Mouse (Mus musculus): ENCODE results near the gene Pars2.

Gene Pars2

GRCm38 (mm10) chr4:106634086-106634479 lies 16.8 kb upstream of the Pars2 start:
- no peak for DNase-seq (ENCODE audit: low spot score)

GRCm38 (mm10) chr4:106643483-106644217 lies 7.2 kb upstream of the Pars2 start:
- no peak for DNase-seq (ENCODE audit: low spot score)

GRCm38 (mm10) chr4:106644218-106644610 lies 6.7 kb upstream of the Pars2 start:
- no peak for DNase-seq (ENCODE audit: low spot score)

- no peak for DNase-seq (ENCODE audit: low spot score)
Measured at GRCm38 (mm10) chr4:106645797-106646196, 5.1 kb upstream of the Pars2 start.

GRCm38 (mm10) chr4:106647137-106647536 lies 3.7 kb upstream of the Pars2 start:
- no peak for DNase-seq (ENCODE audit: low spot score)

DNA sequence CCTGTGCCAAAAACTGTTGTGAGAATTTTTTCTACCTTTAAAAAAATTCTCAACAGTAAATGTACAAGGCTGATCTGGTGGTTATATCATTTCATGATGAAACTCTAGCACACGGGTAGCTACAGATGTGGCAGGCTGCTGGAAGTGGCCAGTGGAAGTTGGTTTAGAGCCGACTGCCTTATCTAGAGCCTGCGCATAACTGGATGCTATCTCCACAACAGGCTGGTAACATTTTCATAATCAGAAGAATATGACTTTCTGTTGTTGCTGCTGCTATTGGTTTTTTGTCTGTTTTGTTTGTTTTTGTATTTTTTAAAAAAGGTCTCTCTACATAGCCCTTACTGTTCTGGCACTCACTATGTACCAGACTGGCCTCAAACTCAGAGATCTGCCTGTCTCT lies 1.7 kb downstream of the Pars2 start:
- no peak for DNase-seq (ENCODE audit: low spot score)

GRCm38 (mm10) chr4:106653051-106653450 lies 2.2 kb downstream of the Pars2 start:
- no peak for DNase-seq (ENCODE audit: low spot score)

DNA sequence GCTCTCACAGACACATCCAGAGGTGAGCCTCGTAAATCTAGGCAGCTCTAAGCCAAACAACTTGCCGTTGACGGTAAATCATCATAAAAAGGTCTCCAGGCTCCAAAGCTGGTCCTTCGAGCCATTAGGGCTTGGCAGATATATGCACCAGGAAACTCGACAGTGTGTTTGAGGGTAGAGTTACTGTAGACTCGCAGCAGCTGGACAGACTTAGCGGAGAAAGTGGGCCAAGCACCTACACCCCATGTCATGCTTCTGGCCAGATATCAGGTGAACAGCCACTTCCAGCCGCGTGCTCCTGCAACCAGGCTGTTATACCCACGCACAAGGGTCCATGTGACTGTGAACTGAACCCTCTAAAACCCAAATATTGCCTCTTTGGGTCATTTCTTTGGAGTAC lies 4.8 kb downstream of the Pars2 start:
- no peak for DNase-seq (ENCODE audit: low spot score)

- no peak for DNase-seq (ENCODE audit: low spot score)
Measured at GRCm38 (mm10) chr4:106663956-106664470, 13.1 kb downstream of the Pars2 start.

DNA sequence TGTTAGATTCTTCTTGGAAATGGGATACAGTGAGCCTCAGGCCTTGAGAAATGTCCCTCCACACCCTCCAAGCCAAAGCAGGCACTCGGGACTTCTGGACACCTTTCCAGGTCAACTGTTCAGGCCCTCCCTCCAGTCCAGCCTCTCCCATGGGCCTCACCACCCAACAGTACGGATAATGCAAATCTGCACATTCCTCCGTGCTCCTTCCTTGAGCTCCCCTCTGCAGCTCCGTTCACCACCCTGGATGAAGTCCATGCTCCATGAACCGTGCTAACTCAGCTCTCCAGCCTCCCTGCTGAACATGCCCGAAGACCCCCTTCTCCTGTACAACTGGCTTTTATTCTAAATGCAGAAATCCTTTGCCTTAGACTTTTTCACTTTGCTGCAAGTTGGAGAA lies 13.8 kb downstream of the Pars2 start:
- no peak for DNase-seq (ENCODE audit: low spot score)

DNA sequence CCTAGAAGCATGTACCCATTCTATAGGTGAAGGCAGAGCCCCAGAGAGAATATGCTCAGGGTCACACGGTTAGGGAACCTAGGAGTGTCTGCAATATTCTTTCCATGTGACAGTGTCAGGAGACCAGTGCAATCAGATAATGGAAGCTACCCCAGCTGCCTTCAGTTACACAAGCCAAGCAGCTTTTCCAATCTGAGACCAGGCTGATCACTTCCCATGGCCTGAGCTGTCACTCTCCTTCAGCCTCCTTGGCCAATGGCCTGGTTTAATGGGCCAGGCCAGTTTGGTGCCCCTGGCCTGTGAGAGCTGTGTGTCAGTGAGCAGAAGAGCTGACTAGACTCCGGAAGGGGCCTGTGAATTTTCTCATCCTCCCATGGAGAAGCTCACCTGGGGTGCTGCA lies 14.4 kb downstream of the Pars2 start:
- no peak for DNase-seq (ENCODE audit: low spot score)

GRCm38 (mm10) chr4:106665673-106666072 lies 14.8 kb downstream of the Pars2 start:
- no peak for DNase-seq (ENCODE audit: low spot score)

- no peak for DNase-seq (ENCODE audit: low spot score)
Measured at GRCm38 (mm10) chr4:106666546-106666945, 15.7 kb downstream of the Pars2 start.

- DNase-seq (ENCODE audit: low spot score): no peak
Measured at GRCm38 (mm10) chr4:106676749-106677148, 25.9 kb downstream of the Pars2 start.

GRCm38 (mm10) chr4:106678442-106679118 lies 27.7 kb downstream of the Pars2 start, which contains the start of gene Ttc4:
Ttc4 (minus strand) TSS chr4:106678944.
- DNase-seq (ENCODE audit: low spot score): peak; percentile 95

DNA sequence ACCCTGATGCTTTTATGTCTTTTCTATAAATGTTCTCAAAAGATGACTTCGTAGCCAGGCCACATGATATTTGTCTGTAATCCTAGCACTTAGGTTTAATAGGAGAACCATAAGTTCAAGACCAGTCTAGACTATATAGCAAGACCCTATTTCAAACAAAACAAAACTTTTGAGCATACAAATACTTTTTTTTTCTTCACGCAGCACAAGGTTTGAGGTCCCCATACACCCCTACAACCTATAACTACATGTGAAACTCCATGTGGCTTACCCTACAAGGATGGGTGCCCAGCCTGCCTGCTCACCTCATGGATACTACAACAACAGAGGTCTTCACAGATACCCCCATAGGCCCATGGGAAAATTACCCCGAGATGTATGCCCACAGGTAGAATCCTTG lies 28.3 kb downstream of the Pars2 start:
- DNase-seq (ENCODE audit: low spot score): no peak

DNA sequence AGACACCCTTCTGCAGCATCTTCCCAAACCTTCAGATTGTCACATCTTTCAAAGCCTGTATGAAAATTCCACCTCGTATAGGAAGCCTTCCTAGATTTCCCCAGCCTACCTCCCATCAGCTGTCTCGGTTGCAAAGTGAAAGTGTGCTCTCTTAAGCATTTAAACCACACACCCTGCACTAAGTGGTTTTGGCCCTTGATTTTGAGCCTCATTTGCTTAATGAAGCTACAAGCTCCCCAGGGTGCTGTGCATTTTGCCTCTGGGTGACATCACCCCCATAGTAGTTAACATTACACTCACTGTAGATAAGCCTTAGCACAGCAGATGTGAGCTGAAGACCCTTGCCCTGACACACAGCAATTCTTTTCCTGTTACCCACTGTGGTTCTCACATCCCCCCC lies 30.1 kb downstream of the Pars2 start:
- no peak for DNase-seq (ENCODE audit: low spot score)

DNA sequence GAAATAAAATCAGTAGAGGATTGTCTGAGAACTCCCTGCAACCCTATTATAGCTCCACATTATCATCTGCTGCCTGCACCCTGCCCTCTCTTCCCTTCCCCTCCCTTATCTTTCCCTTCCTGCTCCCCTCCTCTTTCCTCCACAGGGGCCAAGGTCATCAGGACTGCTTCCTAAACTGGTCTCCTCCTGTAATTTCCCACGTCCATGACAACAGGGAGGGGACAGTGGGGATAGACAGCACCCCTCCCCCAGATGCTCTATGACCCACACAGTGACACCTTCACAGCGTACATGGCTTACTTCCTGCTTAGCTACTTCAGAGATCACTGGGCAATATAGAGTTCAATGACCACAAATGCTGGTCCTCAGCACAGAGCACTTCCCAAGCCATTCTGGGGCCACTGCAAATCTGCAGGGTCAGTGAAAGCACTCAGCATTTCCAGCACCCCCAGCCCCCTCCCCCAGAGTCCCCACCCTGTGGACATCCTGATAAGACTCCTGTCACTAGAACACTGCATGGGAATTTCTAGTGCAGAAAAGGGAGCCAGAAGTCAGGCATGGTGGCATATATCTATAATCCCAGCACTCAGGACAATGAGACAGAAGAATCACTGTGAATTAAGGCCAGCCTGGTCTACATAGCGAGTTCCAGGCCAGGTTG lies 37.9 kb downstream of the Pars2 start:
- DNase-seq (ENCODE audit: low spot score): peak; percentile 8

DNA sequence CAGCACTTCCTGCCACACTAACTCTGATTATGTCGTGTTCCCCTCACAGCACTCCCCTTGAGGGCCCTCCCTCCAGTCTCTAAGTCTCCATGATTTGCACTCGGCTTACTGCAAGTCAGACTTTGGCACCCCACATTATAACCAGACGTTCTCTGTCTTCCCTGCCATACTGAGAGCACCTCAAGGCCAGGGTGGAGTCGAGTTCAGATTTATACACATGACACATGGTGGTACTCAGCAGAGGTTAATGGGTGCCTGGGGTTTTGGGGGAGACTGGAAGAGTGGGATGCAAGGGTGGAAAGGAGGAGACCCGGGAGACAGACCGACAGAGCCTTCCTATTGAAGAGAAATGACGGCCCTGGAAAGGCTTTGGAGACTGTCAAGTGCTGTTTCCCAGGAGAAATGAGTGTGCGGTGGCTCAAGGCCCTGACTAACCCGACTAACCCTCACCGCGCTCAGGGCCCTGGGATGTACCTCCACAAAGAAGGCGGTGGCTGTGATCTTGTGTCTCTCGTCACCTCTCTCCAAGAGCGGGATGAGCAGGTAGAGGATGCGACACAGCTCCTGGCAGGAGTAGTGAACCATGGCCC lies 43.1 kb downstream of the Pars2 start:
- DNase-seq (ENCODE audit: low spot score): no peak

DNA sequence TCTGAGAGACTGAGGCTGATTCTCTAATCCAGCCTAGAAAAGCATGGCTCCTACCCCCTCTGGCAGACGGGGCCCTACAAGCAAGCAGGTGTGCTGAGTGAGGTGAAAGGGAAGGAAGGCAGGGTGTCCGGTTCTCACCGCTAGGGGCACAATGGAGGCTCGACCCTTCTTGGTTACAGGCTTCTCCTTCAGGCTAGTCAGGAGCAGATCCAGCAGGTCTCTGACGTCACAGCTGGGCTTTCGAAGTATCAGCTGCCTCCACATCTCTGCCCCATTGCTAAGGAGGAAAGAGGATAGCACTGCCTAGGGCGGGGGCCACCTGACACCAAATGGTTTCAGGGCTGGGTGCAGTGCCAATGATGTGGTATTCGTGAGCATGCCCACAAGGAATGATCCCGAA lies 49.1 kb downstream of the Pars2 start:
- DNase-seq (ENCODE audit: low spot score): peak; percentile 80

GRCm38 (mm10) chr4:106700798-106701197 lies 49.9 kb downstream of the Pars2 start:
- DNase-seq (ENCODE audit: low spot score): no peak

DNA sequence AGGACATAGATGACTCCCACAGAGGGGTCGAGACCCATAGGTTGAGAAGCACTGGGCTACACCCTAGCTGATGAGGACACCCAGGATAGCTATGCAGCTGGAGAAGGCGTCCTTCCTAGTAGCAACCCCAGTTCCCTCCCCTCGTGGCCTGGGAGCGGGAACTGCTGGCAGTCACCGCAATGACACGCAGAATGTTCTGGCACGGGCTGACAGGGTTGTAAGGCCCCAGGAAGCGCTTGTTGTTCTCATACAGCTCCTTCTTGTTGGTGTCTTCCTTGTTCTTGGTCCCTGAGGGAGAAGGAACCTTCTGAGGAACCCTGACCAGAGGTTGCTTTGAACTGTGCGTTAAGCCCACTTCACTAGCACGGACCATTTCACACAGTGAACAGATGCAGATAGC lies 53.1 kb downstream of the Pars2 start:
- no peak for DNase-seq (ENCODE audit: low spot score)

GRCm38 (mm10) chr4:106704416-106704815 lies 53.5 kb downstream of the Pars2 start:
- no peak for DNase-seq (ENCODE audit: low spot score)
